Mouse (Mus musculus): ENCODE results near the gene Atg5.

DNA sequence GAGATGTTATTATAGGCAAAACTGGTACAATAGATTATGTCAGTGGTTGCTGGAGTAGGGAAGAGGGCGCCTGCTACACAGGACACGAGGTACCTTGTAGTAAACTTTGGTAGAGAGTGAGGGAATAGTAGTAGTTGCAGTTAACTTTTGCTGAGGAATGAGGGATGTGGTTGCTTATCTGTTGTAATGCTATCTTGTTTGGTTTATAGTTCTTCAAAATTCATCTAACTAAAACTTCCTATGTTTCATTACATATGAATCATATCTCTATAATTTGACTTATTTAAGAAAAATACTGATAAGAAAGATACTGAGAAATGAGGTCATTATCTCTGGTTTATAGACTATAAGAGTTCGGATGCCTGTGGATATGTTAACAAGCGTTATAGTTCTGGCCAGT, 31.9 kb downstream of the Atg5 start:
- TF ChIP-seq POLR2A (IDR thresholded peaks at IDR 0.05; ENCODE audit: borderline replicate concordance, extremely low read depth, insufficient read depth, insufficient read length, poor library complexity, severe bottlenecking) = no peak
- no peak for TF ChIP-seq CTCF (IDR thresholded peaks at IDR 0.05; ENCODE audit: borderline replicate concordance, extremely low read depth, insufficient read depth, insufficient read length)
